9 mouse cellular contexts compared by ENCODE assay signal in the genomic region with DNA sequence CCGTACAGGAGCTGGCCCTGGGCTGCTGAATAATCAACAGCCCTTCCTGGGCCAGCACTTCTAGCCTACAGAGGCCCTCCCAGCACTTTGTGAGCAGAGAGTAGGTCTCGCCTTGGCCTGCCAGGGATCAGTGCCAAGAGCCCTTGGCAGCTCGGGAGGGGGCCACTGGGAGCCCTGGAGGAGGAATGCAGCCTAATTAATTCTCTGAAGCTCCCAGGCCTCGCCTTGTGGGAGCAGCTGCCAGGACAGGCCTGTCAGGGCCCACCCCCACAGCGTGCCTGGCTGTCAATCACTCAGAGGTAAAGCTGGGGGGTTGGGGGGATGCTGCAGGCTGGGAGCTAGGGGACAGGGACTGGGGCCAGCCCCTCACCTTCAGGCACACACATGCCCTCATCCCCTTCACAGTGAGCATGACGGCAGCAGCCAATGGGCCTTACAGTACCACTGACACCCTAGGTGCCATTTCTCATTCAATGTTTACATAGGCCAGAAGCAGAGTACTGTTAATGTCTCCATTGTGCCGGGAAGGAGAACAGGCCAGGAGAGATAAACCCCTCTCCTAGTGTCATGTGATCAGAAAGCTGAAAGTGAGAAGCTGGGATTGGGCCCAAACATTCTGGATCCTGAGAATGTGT. TPM values are rescaled to one million over a fixed set of nuclear protein-coding genes. Genes with fewer than 3 reads are reported as not detected.
DNase-seq lines count a peak whose midpoint lies in the region; ATAC-seq and TF ChIP-seq lines count a peak whose summit lies in the region.
"Had no signal": no experiment of that assay in that cellular context is flagged by ENCODE, and none has a peak within 500 bp of the region (broad histone marks: within the 10 kb centered on the region; RNA-seq: fewer than 3 reads in every experiment).

No protein-coding gene starts in this region.

- no peak for ATAC-seq in cerebellum, adult (ENCODE audit: insufficient number of reproducible peaks, low FRiP score, low TSS enrichment)

- no peak for TF ChIP-seq CTCF in testis, adult 2 months (IDR thresholded peaks at IDR 0.05; ENCODE audit: control insufficient read depth, insufficient read depth, insufficient replicate concordance, low read depth, low read length)

- H3K4me2 ChIP-seq in myocyte (ENCODE audit: low read depth) = no peak overlapping the region

- H3K79me2 ChIP-seq in myocyte (ENCODE audit: control insufficient read depth, insufficient read depth) = no peaks in the 10 kb centered on the region

- no peaks in the 10 kb centered on the region for H3K4me1 ChIP-seq in testis, adult 2 months (ENCODE audit: control insufficient read depth, insufficient read depth, low read length)

- H3K27ac ChIP-seq in testis, adult 2 months (ENCODE audit: control insufficient read depth, insufficient read depth, low read depth, low read length) = no peak overlapping the region

- no peaks in the 10 kb centered on the region for H3K36me3 ChIP-seq in testis, adult 2 months (ENCODE audit: control insufficient read depth, insufficient read depth, low read length)
- no peaks in the 10 kb centered on the region for H3K36me3 ChIP-seq in myocyte (ENCODE audit: control insufficient read depth, insufficient read depth)

- H3K4me3 ChIP-seq in testis, adult 2 months (ENCODE audit: control insufficient read depth, low read depth, low read length) = peak overlapping the region; percentile 9; the same call in 1 of the 2 replicates
- no peak overlapping the region for H3K4me3 ChIP-seq in myocyte

- TF ChIP-seq POLR2A in testis, adult 2 months (IDR thresholded peaks at IDR 0.05; ENCODE audit: control insufficient read depth, low read depth, low read length) = no peak
- TF ChIP-seq POLR2A in myocyte (IDR thresholded peaks at IDR 0.05; ENCODE audit: insufficient read length, low read depth) = no peak

- no peak overlapping the region for H3ac ChIP-seq in myocyte (ENCODE audit: control insufficient read depth, insufficient read length)

- peak; percentile 39 for DNase-seq in embryo, embryonic 11 days
- no peak for DNase-seq in embryo, embryonic 10.5 days (ENCODE audit: low spot score)
- DNase-seq in testis, postnatal 10 days (ENCODE audit: low spot score) = no peak
- peak; percentile 31 to 55 for DNase-seq in kidney, postnatal 4 days
- no peak for DNase-seq in thymus, postnatal 25 days

- H3K27me3 ChIP-seq in testis, adult 2 months (ENCODE audit: control insufficient read depth, insufficient read depth, low read length) = no peaks in the 10 kb centered on the region
- H3K27me3 ChIP-seq in myocyte (ENCODE audit: control insufficient read depth, insufficient read depth, insufficient read length) = peaks cover 14% of the 10 kb centered on the region

TF ChIP-seq in myocyte, 11 proteins besides CTCF, POLR2A, EP300 and RAD21:
- TF ChIP-seq CEBPB (IDR thresholded peaks at IDR 0.05; ENCODE audit: insufficient read depth, poor library complexity, severe bottlenecking) = no peak
- TF ChIP-seq MYOD1 (IDR thresholded peaks at IDR 0.05; ENCODE audit: control insufficient read depth in 1 of 3, insufficient read length in 2 of 3, low read depth in 2 of 3) = peak in 1 of 3 experiments; percentile 75
- TF ChIP-seq MYOG (IDR thresholded peaks at IDR 0.05; ENCODE audit: control insufficient read depth in 1 of 3, insufficient read depth in 1 of 3, insufficient read length in 2 of 3, low read depth in 2 of 3) = peak in 2 of 3 experiments; percentile 41 to 68
TF ChIP-seq in myocyte: peak in this region for 2.

RNA-seq across cellular contexts. Expression of gene Edn2, which starts 11.2 kb away (rescaled TPM):
- not detected in 2 replicates for polyA plus RNA-seq in testis, adult 2 months (2012; rRNA removed)
- polyA plus RNA-seq in myocyte (2012; fragmentation: generic; extraction: Trizol) = not detected
- polyA plus RNA-seq: liver, adult 2 months had no signal

Comparison
In these comparisons a context has a peak if more than half of its experiments do, and no peak if none do; other contexts are left out.
1. DNase-seq: peak in embryo, embryonic 11 days (single experiment) and kidney, postnatal 4 days (2 of 2); none in embryo, embryonic 10.5 days (single experiment), testis, postnatal 10 days (single experiment) and thymus, postnatal 25 days (single experiment).